Mouse (Mus musculus): ENCODE measurements around the gene Hist1h2ab. TPM values are rescaled to one million over a fixed set of nuclear protein-coding genes. Genes with fewer than 3 reads are reported as not detected.
A peak's percentile ranks its signal among the peaks of the same experiment; 100 is the strongest.
"Not testable (repeated sequence)": the region's sequence is repeated elsewhere in the genome, so short reads cannot be mapped to it uniquely, and the experiment has no call there.

Gene Hist1h2ab
- polyA plus RNA-seq, 1 experiment from 2014 or later: 13.5 TPM

DNA sequence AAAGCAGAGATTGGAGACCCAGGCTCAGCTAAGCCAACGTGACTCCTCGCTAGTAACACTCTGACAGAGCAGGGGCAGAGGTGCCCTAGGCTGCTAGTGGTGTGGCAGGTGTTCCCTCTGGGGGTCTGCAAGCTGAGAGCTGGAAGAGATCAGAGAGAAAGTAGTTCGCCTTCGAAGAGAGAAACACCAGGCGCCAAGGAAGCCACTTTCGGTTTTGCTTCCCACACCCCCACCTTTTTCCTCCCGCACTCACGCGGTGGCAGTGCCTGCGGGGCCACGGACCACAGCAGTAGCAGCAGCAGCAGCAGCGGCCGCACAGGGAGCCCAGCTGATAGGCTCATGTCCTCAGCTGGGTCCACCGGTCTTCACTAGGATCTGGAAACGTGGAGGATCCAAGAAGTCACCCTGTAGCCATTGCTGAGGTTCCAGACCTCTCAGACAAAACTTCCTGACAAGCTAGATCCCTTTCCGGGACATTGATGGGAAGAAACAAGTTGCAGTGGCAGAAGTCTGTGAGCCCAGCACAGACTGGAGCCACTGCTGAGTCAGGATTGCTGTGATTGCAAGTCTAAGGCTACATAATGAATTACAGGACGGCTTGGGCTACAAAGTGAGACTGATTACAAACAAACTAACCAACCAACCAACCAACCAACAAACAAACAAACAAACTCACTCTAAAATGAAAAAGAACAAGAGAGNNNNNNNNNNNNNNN lies 40.4 kb upstream of the Hist1h2ab start, which contains the start of gene Hfe:
TSS of gene Hfe (minus strand) at position 481 of the 716 bp plus-strand sequence.
- Histone ChIP-seq H3K4me2 (ENCODE audit: low read length) (peak within 1 kb of the TSS; percentile 54), H3K9ac (replicated peaks; ENCODE audit: low read length) (peak within 1 kb of the TSS; percentile 44; the same call in 1 of the 2 replicates), H3K27ac (replicated peaks; ENCODE audit: low read depth, low read length) (no peak within 1 kb of the TSS), H3K4me3 (replicated peaks; ENCODE audit: low read depth, low read length) (peak within 1 kb of the TSS; percentile 23), H3K9me3 (ENCODE audit: control insufficient read depth, low read length) (no peaks in the 10 kb centered on the region), H3K27me3 (ENCODE audit: control insufficient read depth, insufficient read depth, low read length) (no peaks in the 10 kb centered on the region), H3K4me1 (ENCODE audit: control insufficient read depth, insufficient read depth, low read length) (no peaks in the 10 kb centered on the region), H3K36me3 (ENCODE audit: control insufficient read depth, insufficient read depth, low read length) (no peaks in the 10 kb centered on the region)
- WGBS: 6% methylated on average over 17 of the region's 17 CpGs
- DNase-seq (peak; percentile 50), ATAC-seq (ENCODE audit: low FRiP score, low TSS enrichment) (peak; percentile 63; the same call in 1 of the 2 replicates)

DNA sequence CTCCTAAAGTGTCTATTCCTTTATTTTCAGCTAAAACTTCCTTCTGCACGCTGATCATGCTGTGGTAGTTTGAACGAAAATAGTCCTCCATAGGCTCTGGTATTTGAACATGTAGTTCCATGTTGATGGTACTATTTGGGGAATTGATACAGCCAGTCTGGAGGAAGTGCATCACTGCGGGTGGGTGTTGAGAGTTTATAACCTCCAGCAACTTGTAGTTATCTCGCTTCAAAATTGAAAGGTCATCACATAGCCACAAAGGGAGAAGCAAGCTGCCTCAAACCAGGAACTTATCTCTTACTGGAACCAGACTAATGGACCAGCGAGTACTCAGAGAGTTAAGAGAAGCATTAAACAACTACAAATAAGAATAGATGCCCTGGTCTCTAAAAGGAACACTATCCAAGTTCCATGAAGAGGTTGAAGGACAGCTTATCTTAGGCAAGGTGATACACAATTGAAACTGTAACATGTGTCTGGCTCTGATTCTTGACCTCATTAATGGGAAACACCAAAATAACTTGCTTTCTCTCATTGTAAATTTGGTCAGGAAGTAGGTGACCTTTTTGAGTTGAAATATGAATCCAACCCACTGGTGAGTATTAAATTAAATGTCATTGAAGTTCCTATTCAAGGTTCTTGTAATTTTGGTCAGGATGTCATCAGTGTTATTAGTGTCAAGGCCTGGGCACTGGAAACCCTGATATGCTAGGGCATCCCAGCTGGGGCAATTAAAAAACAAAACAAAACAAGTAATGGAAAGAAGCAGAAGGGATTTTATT lies 34.5 kb upstream of the Hist1h2ab start:
- WGBS: 86% methylated on average over 5 of the region's 5 CpGs
- no peak for DNase-seq
- H3K27me3 ChIP-seq (ENCODE audit: control insufficient read depth, insufficient read depth, low read length): no peaks in the 10 kb centered on the region
- H3K9me3 ChIP-seq (ENCODE audit: control insufficient read depth, low read length): no peaks in the 10 kb centered on the region
- no peak overlapping the region for H3K9ac ChIP-seq (replicated peaks; ENCODE audit: low read length)
- H3K27ac ChIP-seq (replicated peaks; ENCODE audit: low read depth, low read length): no peak overlapping the region
- no peak overlapping the region for H3K4me3 ChIP-seq (replicated peaks; ENCODE audit: low read depth, low read length)
- no peak for ATAC-seq (ENCODE audit: low FRiP score, low TSS enrichment)
- H3K4me1 ChIP-seq (ENCODE audit: control insufficient read depth, insufficient read depth, low read length): no peaks in the 10 kb centered on the region
- H3K36me3 ChIP-seq (ENCODE audit: control insufficient read depth, insufficient read depth, low read length): no peaks in the 10 kb centered on the region
- H3K4me2 ChIP-seq (ENCODE audit: low read length): no peak overlapping the region

DNA sequence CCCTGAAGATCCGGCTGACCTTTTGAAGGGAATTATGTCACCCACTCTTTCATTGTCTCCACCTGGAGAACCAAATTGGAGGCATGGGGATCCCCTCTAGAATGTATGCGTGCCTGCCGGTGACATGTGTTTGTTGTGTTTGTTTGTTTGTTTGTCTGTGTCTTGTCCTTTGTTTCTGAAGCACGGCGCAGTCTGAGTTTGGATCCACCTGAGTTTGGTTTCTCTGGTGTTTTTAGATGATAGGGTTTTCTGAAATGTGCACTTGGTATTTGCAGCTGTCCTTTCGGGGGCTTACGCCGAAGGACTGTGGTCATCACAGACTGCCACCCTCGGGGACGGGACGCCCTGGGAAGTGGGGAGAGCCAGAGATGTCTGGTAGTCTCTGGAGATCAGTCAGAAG lies 33.8 kb upstream of the Hist1h2ab start:
- H3K9ac ChIP-seq (replicated peaks; ENCODE audit: low read length): no peak overlapping the region
- 63% methylated on average over 11 of the region's 11 CpGs for WGBS

GRCm38 (mm10) chr13:23717593-23718245 lies 33.2 kb upstream of the Hist1h2ab start:
- H3K9ac ChIP-seq (replicated peaks; ENCODE audit: low read length); H3K4me3 ChIP-seq (replicated peaks; ENCODE audit: low read depth, low read length); H3K9me3 ChIP-seq (ENCODE audit: control insufficient read depth, low read length); H3K27ac ChIP-seq (replicated peaks; ENCODE audit: low read depth, low read length); H3K27me3 ChIP-seq (ENCODE audit: control insufficient read depth, insufficient read depth, low read length); H3K36me3 ChIP-seq (ENCODE audit: control insufficient read depth, insufficient read depth, low read length); H3K4me2 ChIP-seq (ENCODE audit: low read length); ATAC-seq (ENCODE audit: low FRiP score, low TSS enrichment); DNase-seq; H3K4me1 ChIP-seq (ENCODE audit: control insufficient read depth, insufficient read depth, low read length): not testable (repeated sequence)
- 25% methylated on average over 2 of the region's 2 CpGs for WGBS

More for the DNA sequence above, 33.8 kb upstream of the Hist1h2ab start:
- Histone ChIP-seq H3K4me1 (ENCODE audit: control insufficient read depth, insufficient read depth, low read length) (no peaks in the 10 kb centered on the region), H3K36me3 (ENCODE audit: control insufficient read depth, insufficient read depth, low read length) (no peaks in the 10 kb centered on the region), H3K4me3 (replicated peaks; ENCODE audit: low read depth, low read length) (no peak overlapping the region), H3K27me3 (ENCODE audit: control insufficient read depth, insufficient read depth, low read length) (no peaks in the 10 kb centered on the region), H3K9me3 (ENCODE audit: control insufficient read depth, low read length) (no peaks in the 10 kb centered on the region), H3K4me2 (ENCODE audit: low read length) (no peak overlapping the region), H3K27ac (replicated peaks; ENCODE audit: low read depth, low read length) (no peak overlapping the region)
- ATAC-seq (ENCODE audit: low FRiP score, low TSS enrichment) (no peak), DNase-seq (no peak)

GRCm38 (mm10) chr13:23724239-23724638 lies 26.7 kb upstream of the Hist1h2ab start:
- no peak overlapping the region for H3K4me2 ChIP-seq (ENCODE audit: low read length)
- no peaks in the 10 kb centered on the region for H3K36me3 ChIP-seq (ENCODE audit: control insufficient read depth, insufficient read depth, low read length)
- 79% methylated on average over 4 of the region's 4 CpGs for WGBS
- H3K9ac ChIP-seq (replicated peaks; ENCODE audit: low read length): no peak overlapping the region
- H3K9me3 ChIP-seq (ENCODE audit: control insufficient read depth, low read length): no peaks in the 10 kb centered on the region
- no peak overlapping the region for H3K27ac ChIP-seq (replicated peaks; ENCODE audit: low read depth, low read length)
- H3K4me1 ChIP-seq (ENCODE audit: control insufficient read depth, insufficient read depth, low read length): no peaks in the 10 kb centered on the region
- DNase-seq: no peak
- H3K4me3 ChIP-seq (replicated peaks; ENCODE audit: low read depth, low read length): no peak overlapping the region
- H3K27me3 ChIP-seq (ENCODE audit: control insufficient read depth, insufficient read depth, low read length): no peaks in the 10 kb centered on the region
- no peak for ATAC-seq (ENCODE audit: low FRiP score, low TSS enrichment)

DNA sequence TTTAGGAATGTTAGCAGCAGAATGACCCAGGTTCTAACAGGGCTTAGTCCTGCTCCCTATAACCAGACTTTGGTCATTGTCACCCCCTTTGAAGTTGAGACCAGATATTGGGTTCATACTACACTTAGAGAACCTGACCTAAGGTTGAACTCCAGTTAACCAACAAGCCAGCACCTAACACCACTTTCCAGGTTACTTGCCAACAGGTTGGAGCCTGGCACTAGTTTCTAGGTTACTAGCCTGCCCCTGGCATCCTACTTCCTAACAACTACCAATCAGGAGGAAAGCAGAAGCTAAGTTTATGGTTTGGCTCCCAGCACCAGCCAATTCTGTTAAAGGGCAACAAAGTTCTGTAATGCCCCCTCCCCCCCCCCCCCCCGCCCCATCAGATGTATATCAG lies 25.7 kb upstream of the Hist1h2ab start:
- H3K4me1 ChIP-seq (ENCODE audit: control insufficient read depth, insufficient read depth, low read length): no peaks in the 10 kb centered on the region
- ATAC-seq (ENCODE audit: low FRiP score, low TSS enrichment): no peak

GRCm38 (mm10) chr13:23728472-23729191 lies 22.3 kb upstream of the Hist1h2ab start:
- Histone ChIP-seq H3K27ac (replicated peaks; ENCODE audit: low read depth, low read length) (no peak overlapping the region), H3K4me3 (replicated peaks; ENCODE audit: low read depth, low read length) (no peak overlapping the region), H3K9me3 (ENCODE audit: control insufficient read depth, low read length) (no peaks in the 10 kb centered on the region), H3K9ac (replicated peaks; ENCODE audit: low read length) (no peak overlapping the region), H3K4me2 (ENCODE audit: low read length) (no peak overlapping the region), H3K27me3 (ENCODE audit: control insufficient read depth, insufficient read depth, low read length) (no peaks in the 10 kb centered on the region), H3K4me1 (ENCODE audit: control insufficient read depth, insufficient read depth, low read length) (no peaks in the 10 kb centered on the region), H3K36me3 (ENCODE audit: control insufficient read depth, insufficient read depth, low read length) (no peaks in the 10 kb centered on the region)
- ATAC-seq (ENCODE audit: low FRiP score, low TSS enrichment) (no peak), DNase-seq (no peak)
- 86% methylated on average over 18 of the region's 18 CpGs for WGBS

More for the DNA sequence above, 25.7 kb upstream of the Hist1h2ab start:
- Histone ChIP-seq H3K9me3 (ENCODE audit: control insufficient read depth, low read length) (no peaks in the 10 kb centered on the region), H3K27ac (replicated peaks; ENCODE audit: low read depth, low read length) (no peak overlapping the region), H3K27me3 (ENCODE audit: control insufficient read depth, insufficient read depth, low read length) (no peaks in the 10 kb centered on the region), H3K4me2 (ENCODE audit: low read length) (no peak overlapping the region), H3K36me3 (ENCODE audit: control insufficient read depth, insufficient read depth, low read length) (no peaks in the 10 kb centered on the region), H3K4me3 (replicated peaks; ENCODE audit: low read depth, low read length) (no peak overlapping the region), H3K9ac (replicated peaks; ENCODE audit: low read length) (no peak overlapping the region)
- no peak for DNase-seq
- 33% methylated on average over 1 of the region's 1 CpGs for WGBS

- H3K4me2 ChIP-seq (ENCODE audit: low read length): no peak overlapping the region
- WGBS: 96% methylated on average over 9 of the region's 9 CpGs
- no peaks in the 10 kb centered on the region for H3K9me3 ChIP-seq (ENCODE audit: control insufficient read depth, low read length)
- H3K27me3 ChIP-seq (ENCODE audit: control insufficient read depth, insufficient read depth, low read length): no peaks in the 10 kb centered on the region
- DNase-seq (no peak), ATAC-seq (ENCODE audit: low FRiP score, low TSS enrichment) (no peak)
- no peak overlapping the region for H3K9ac ChIP-seq (replicated peaks; ENCODE audit: low read length)
- H3K36me3 ChIP-seq (ENCODE audit: control insufficient read depth, insufficient read depth, low read length): no peaks in the 10 kb centered on the region
- no peak overlapping the region for H3K4me3 ChIP-seq (replicated peaks; ENCODE audit: low read depth, low read length)
- no peak overlapping the region for H3K27ac ChIP-seq (replicated peaks; ENCODE audit: low read depth, low read length)
- H3K4me1 ChIP-seq (ENCODE audit: control insufficient read depth, insufficient read depth, low read length): no peaks in the 10 kb centered on the region
Observed at GRCm38 (mm10) chr13:23729192-23729525, 21.8 kb upstream of the Hist1h2ab start.
